Mouse (Mus musculus): Measurements from ENCODE around the gene Il25.

- TF ChIP-seq CTCF (IDR thresholded peaks at IDR 0.05; ENCODE audit: low read depth) (no peak), EP300 (IDR thresholded peaks at IDR 0.05; ENCODE audit: low read depth) (no peak)
Observed at GRCm38 (mm10) chr14:54968344-54968743, 35.8 kb downstream of the Il25 start.

All from liver, embryonic 14.5 days (tissue).